Mouse (Mus musculus) megakaryocyte, embryonic 14.5 days (primary cell): ENCODE results near the gene Cstl1.

Experiments
- FLI1 ChIP-seq: IDR thresholded peaks from 2 replicates; pipeline ENCODE4 v1.6.1; 2012; ENCODE audit warnings: low read length, inconsistent platforms, mixed read lengths
- GATA1 ChIP-seq: IDR thresholded peaks from 3 replicates; pipeline ENCODE4 v1.6.1; 2012; ENCODE audit warnings: mixed read lengths, low read length, inconsistent platforms, borderline replicate concordance

DNA sequence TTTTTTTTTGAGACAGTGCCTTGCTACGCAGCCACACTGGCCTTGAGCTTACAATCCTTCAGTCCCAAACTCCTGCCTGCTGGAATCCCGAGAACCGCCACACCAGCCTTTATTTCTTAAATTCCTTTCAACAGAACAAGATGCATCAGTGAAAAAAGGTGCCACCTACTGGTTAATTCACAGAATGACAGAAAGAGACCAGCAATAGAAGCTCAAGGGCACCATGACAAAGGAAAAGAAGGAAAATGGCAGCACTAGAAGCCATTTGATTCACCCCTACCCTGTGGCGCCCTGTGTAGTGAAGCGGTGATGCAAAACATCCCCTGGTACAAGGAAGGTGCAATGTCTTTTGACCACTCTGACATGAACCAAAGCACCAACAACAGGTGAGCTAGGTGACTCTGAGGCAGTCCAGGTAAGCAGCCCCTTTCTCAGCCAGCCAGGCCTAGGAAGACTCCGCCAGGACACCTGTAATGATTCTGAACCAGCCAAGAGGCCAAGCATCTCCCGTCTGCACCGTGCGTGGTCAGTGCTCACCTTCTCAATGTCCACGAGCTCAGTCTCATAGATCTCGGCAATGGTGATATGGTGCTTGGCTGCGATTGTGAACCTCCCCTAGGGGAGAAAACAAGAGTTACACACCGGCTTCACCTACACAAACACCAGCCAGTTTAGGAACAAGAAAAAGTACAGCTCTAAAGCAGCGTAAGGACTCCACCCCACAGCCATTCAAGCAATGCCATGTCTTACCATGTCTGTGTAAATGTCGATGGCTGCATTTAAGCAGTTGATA lies 43.6 kb upstream of the Cstl1 start:
- no peak for TF ChIP-seq GATA1
- TF ChIP-seq FLI1, result no peak
